Comparison of ENCODE assay signal across 28 mouse cellular contexts in genomic region chr4:151303436-151303835, GRCm38 (mm10).
DNase-seq lines count a peak whose midpoint lies in the region; ATAC-seq and TF ChIP-seq lines count a peak whose summit lies in the region.
"Had no signal": no experiment of that assay in that cellular context is flagged by ENCODE, and none has a peak within 500 bp of the region (broad histone marks: within the 10 kb centered on the region; RNA-seq: fewer than 3 reads in every experiment).

No protein-coding gene starts in this region.

- H3K27me3 ChIP-seq in embryonic facial prominence, embryonic 13.5 days, result peaks cover 17% of the 10 kb centered on the region
- peaks cover 20% of the 10 kb centered on the region for H3K27me3 ChIP-seq in embryonic facial prominence, embryonic 10.5 days (replicated peaks; ENCODE audit: low read depth, poor library complexity, severe bottlenecking)
- no peaks in the 10 kb centered on the region for H3K27me3 ChIP-seq in kidney, adult 2 months (replicated peaks; ENCODE audit: control insufficient read depth, insufficient read depth, low read length)
- H3K27me3 ChIP-seq in neural tube, embryonic 13.5 days, result peaks cover 8% of the 10 kb centered on the region
- no peaks in the 10 kb centered on the region for H3K27me3 ChIP-seq in stomach, postnatal 0 days (ENCODE audit: control insufficient read depth, insufficient read depth, low read length)
- H3K27me3 ChIP-seq: hindbrain, embryonic 15.5 days; neural tube, embryonic 12.5 days; Patski had no signal

- no peak for TF ChIP-seq CTCF in kidney, adult 2 months (conservative IDR thresholded peaks at IDR 0.05; ENCODE audit: insufficient read depth, insufficient read length, low read depth, low read length)
- no peak for TF ChIP-seq CTCF in stomach, postnatal 0 days (IDR thresholded peaks at IDR 0.05; ENCODE audit: low read depth)

- no peak overlapping the region for H3K9ac ChIP-seq in embryonic facial prominence, embryonic 13.5 days
- H3K9ac ChIP-seq in neural tube, embryonic 13.5 days, result no peak overlapping the region
- H3K9ac ChIP-seq in stomach, postnatal 0 days (ENCODE audit: low read length), result no peak overlapping the region
- H3K9ac ChIP-seq: embryonic facial prominence, embryonic 12.5 days; forebrain, embryonic 15.5 days; hindbrain, embryonic 15.5 days; limb, embryonic 13.5 days; neural tube, embryonic 12.5 days; stomach, embryonic 15.5 days had no signal

- no peak for ATAC-seq in embryonic facial prominence, embryonic 13.5 days (ENCODE audit: insufficient number of reproducible peaks, insufficient read depth, low FRiP score, low TSS enrichment, low read depth)
- no peak for ATAC-seq in neural tube, embryonic 13.5 days (ENCODE audit: low read depth)
- ATAC-seq in stomach, postnatal 0 days (ENCODE audit: low FRiP score, low TSS enrichment), result peak; percentile 68

- peak overlapping the region; percentile 83; the same call in 1 of the 2 replicates for H3K27ac ChIP-seq in embryonic facial prominence, embryonic 13.5 days
- no peak overlapping the region for H3K27ac ChIP-seq in embryonic facial prominence, embryonic 10.5 days (replicated peaks)
- 0 out of 2 replicates have a peak overlapping the region, but pooled peaks have one; percentile 94 for H3K27ac ChIP-seq in kidney, adult 2 months (ENCODE audit: insufficient read depth, low read depth, low read length)
- peak overlapping the region; percentile 78; the same call in 1 of the 2 replicates for H3K27ac ChIP-seq in neural tube, embryonic 13.5 days (replicated peaks)
- no peak overlapping the region for H3K27ac ChIP-seq in stomach, postnatal 0 days (replicated peaks)
- H3K27ac ChIP-seq: forebrain, embryonic 15.5 days; layer of hippocampus, adult 2 months; left cerebral cortex, adult 2 months; neural tube, embryonic 12.5 days had no signal

- no peaks in the 10 kb centered on the region for H3K36me3 ChIP-seq in embryonic facial prominence, embryonic 13.5 days
- H3K36me3 ChIP-seq in embryonic facial prominence, embryonic 10.5 days (replicated peaks), result no peaks in the 10 kb centered on the region
- no peaks in the 10 kb centered on the region for H3K36me3 ChIP-seq in kidney, adult 2 months (ENCODE audit: control insufficient read depth, insufficient read depth, low read length)
- H3K36me3 ChIP-seq in neural tube, embryonic 13.5 days, result no peaks in the 10 kb centered on the region
- no peaks in the 10 kb centered on the region for H3K36me3 ChIP-seq in stomach, postnatal 0 days (ENCODE audit: control insufficient read depth, insufficient read depth, low read length)
- H3K36me3 ChIP-seq: embryonic facial prominence, embryonic 12.5 days; forebrain, embryonic 15.5 days; G1E; hindbrain, embryonic 15.5 days; limb, embryonic 13.5 days; neural tube, embryonic 12.5 days; stomach, embryonic 15.5 days had no signal

- H3K4me1 ChIP-seq in embryonic facial prominence, embryonic 13.5 days, result peaks cover 33% of the 10 kb centered on the region
- peaks cover 21% of the 10 kb centered on the region for H3K4me1 ChIP-seq in embryonic facial prominence, embryonic 10.5 days
- H3K4me1 ChIP-seq in kidney, adult 2 months (ENCODE audit: control insufficient read depth, insufficient read depth, low read length), result peaks cover 19% of the 10 kb centered on the region
- peaks cover 43% of the 10 kb centered on the region for H3K4me1 ChIP-seq in neural tube, embryonic 13.5 days (replicated peaks)
- H3K4me1 ChIP-seq in stomach, postnatal 0 days (replicated peaks; ENCODE audit: control insufficient read depth, insufficient read depth), result no peaks in the 10 kb centered on the region

- no peak overlapping the region for H3K4me3 ChIP-seq in embryonic facial prominence, embryonic 13.5 days
- H3K4me3 ChIP-seq in embryonic facial prominence, embryonic 10.5 days, result no peak overlapping the region
- H3K4me3 ChIP-seq in kidney, adult 2 months (ENCODE audit: insufficient read depth, low read depth, low read length), result no peak overlapping the region
- no peak overlapping the region for H3K4me3 ChIP-seq in neural tube, embryonic 13.5 days
- H3K4me3 ChIP-seq in stomach, postnatal 0 days (ENCODE audit: low read depth, low read length), result no peak overlapping the region
- H3K4me3 ChIP-seq: embryonic facial prominence, embryonic 12.5 days; forebrain, embryonic 15.5 days; hindbrain, embryonic 15.5 days; layer of hippocampus, adult 2 months; left cerebral cortex, adult 2 months; limb, embryonic 13.5 days; neural tube, embryonic 12.5 days; stomach, embryonic 15.5 days had no signal

- H3K4me2 ChIP-seq in embryonic facial prominence, embryonic 13.5 days, result no peak overlapping the region
- no peak overlapping the region for H3K4me2 ChIP-seq in neural tube, embryonic 13.5 days
- no peak overlapping the region for H3K4me2 ChIP-seq in stomach, postnatal 0 days (replicated peaks; ENCODE audit: low read depth)
- H3K4me2 ChIP-seq: embryonic facial prominence, embryonic 12.5 days; forebrain, embryonic 15.5 days; hindbrain, embryonic 15.5 days; liver, embryonic 11.5 days; midbrain, embryonic 11.5 days; neural tube, embryonic 12.5 days; stomach, embryonic 15.5 days had no signal

- no peak for TF ChIP-seq EP300 in stomach, postnatal 0 days (optimal IDR thresholded peaks at IDR 0.05)

- no peak for DNase-seq in embryonic facial prominence, embryonic 10.5 days (ENCODE audit: low spot score)
- DNase-seq in kidney, adult 2 months, result no peak
- no peak for DNase-seq in kidney, postnatal 36 days
- DNase-seq in neural tube, embryonic 10.5 days (ENCODE audit: extremely low spot score, low spot score), result no peak
- DNase-seq in stomach, postnatal 0 days (ENCODE audit: low spot score), result peak; percentile 27
- DNase-seq in spleen, postnatal 4 days (ENCODE audit: low spot score in 2 of 2), result no peak
- DNase-seq: adrenal gland, postnatal 10 days; cerebellum, adult 9-10 months; cerebellum, postnatal 36 days; heart, postnatal 14 days; kidney, adult 9 months; lung, postnatal 36 days; thymus, adult 18-20 months; thymus, postnatal 25 days had no signal

- TF ChIP-seq POLR2A in kidney, adult 2 months (IDR thresholded peaks at IDR 0.05; ENCODE audit: low read depth, low read length), result no peak

- 83% methylated on average over 5 of the region's 5 CpGs for WGBS in embryonic facial prominence, embryonic 13.5 days
- WGBS in embryonic facial prominence, embryonic 10.5 days, result 78% methylated on average over 5 of the region's 5 CpGs
- 44% methylated on average over 5 of the region's 5 CpGs for WGBS in kidney, adult 2 months
- WGBS in neural tube, embryonic 13.5 days, result 81% methylated on average over 5 of the region's 5 CpGs
- WGBS in stomach, postnatal 0 days, result 69% methylated on average over 5 of the region's 5 CpGs

- no peaks in the 10 kb centered on the region for H3K9me3 ChIP-seq in embryonic facial prominence, embryonic 13.5 days
- no peaks in the 10 kb centered on the region for H3K9me3 ChIP-seq in embryonic facial prominence, embryonic 10.5 days
- H3K9me3 ChIP-seq in neural tube, embryonic 13.5 days, result no peaks in the 10 kb centered on the region
- no peaks in the 10 kb centered on the region for H3K9me3 ChIP-seq in stomach, postnatal 0 days (ENCODE audit: control insufficient read depth, low read length)
- H3K9me3 ChIP-seq: embryonic facial prominence, embryonic 12.5 days; forebrain, embryonic 15.5 days; hindbrain, embryonic 15.5 days; limb, embryonic 13.5 days; neural tube, embryonic 12.5 days; stomach, embryonic 15.5 days had no signal

Comparison
In these comparisons a context has a peak if more than half of its experiments do, and no peak if none do; other contexts are left out.
1. H3K27ac ChIP-seq: peak in embryonic facial prominence, embryonic 13.5 days (single experiment), kidney, adult 2 months (single experiment) and neural tube, embryonic 13.5 days (single experiment); none in embryonic facial prominence, embryonic 10.5 days (single experiment) and stomach, postnatal 0 days (single experiment).